Mouse (Mus musculus) kidney, adult 18-20 months (tissue): ENCODE results near the gene Camta1.

Experiments used
- DNase-seq: peaks from one replicate; pipeline ENCODE4 v3.0.0; 2021

Gene Camta1

DNA sequence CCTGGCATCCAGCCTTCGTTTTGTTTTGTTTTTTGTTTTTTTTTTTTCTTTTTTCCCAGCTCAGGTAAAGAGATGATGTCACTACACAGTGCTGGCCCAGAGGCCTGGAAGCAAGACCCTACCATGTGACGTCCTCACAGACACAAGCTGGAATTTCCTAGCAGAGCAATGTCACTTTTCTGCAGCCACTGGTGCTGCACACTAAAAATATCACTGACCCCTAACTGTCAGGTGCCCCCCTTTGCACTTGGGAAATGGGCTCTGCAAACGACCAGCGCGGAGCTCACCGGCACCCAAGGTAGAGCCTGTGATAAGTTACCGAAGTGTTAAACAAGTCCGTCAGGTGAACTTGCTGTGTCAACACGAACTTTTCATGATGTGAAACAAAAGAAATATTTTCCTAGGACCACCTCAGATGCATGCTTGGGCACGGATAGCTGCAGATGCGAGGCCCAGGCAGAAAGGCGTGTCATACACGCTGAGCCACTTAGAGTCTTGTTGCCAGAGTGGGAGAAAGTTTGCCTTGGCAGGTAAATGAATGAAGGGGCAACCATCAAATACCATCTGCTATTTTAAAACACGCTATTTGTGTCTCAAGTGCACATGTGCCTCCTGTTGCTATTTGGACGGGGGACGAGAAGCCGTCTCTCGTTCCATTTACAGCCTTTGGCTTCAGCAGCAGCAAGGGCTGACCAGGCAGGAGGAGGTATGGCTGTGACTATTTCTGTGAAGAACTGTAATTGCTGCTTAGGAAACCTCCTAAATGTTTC is 765.2 kb downstream of the Camta1 start:
- no peak for DNase-seq

- peak; percentile 26 for DNase-seq
Observed at GRCm38 (mm10) chr4:151095207-151095606, 766.5 kb downstream of the Camta1 start.

DNA sequence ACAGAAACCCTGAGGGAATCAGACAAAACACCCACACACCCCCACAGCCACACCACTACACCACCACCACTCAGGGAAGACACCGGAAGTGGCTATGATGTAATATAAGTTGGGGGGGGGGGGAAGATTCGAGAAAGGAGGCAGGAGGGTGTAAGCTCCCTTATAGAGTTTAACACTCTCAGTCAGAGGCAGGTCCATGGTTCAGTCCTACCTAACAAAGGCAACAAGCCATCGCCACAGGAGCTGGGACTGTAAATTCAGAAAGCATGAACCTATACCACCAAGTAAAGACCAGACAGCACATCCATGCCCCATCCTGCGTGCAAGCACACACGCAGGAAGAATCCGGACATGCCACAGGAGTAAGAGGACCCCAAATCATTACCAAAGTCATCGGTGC is 772.4 kb downstream of the Camta1 start, which contains the start of gene Gm13090:
TSS of gene Gm13090 (plus strand) at position 301 of the 400 bp plus-strand sequence.
- DNase-seq: no peak

GRCm38 (mm10) chr4:151088819-151089218 is 772.9 kb downstream of the Camta1 start:
- no peak for DNase-seq

DNA sequence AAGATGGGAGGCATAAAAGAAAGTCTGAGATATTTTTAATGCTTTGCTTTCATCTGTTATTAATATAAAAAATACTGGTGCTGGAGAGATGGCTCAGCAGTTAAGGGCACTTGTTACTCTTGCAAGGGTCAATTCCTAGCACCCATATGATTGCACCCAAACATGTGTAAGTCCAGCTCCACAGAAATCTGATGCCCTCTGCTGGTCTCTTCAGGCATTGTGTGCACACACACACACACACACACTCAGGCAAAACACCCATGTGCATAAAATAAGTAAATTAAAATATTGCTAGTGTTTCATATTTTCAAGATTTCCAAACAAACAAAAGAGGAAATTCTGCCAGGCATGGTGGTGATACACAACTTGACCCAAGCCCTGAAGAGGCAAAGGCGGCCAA is 774.3 kb downstream of the Camta1 start:
- DNase-seq: no peak

DNA sequence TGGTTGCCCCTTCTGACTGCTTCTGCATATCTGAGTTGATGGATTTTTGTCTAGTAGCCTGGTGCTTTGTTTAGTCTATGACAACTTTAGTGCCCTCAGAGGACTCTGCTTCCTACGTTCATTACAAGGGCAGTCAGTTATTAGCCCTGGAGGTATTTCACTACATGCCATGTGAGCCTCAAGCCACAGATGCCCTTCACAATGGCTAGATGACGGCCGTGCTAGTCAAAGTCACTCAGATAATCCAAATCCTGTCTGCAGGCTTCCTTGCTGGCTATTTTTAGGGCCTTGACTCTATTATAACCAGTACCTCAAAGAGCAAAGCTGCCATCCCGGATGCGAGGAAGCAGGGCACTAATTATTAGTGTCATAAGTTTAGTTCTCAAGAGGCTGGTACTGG is 778.6 kb downstream of the Camta1 start:
- no peak for DNase-seq

GRCm38 (mm10) chr4:151081977-151082376 is 779.7 kb downstream of the Camta1 start:
- no peak for DNase-seq

- no peak for DNase-seq
Observed at GRCm38 (mm10) chr4:151081355-151081754, 780.3 kb downstream of the Camta1 start.

GRCm38 (mm10) chr4:151074817-151075216 is 786.9 kb downstream of the Camta1 start:
- DNase-seq: no peak

DNA sequence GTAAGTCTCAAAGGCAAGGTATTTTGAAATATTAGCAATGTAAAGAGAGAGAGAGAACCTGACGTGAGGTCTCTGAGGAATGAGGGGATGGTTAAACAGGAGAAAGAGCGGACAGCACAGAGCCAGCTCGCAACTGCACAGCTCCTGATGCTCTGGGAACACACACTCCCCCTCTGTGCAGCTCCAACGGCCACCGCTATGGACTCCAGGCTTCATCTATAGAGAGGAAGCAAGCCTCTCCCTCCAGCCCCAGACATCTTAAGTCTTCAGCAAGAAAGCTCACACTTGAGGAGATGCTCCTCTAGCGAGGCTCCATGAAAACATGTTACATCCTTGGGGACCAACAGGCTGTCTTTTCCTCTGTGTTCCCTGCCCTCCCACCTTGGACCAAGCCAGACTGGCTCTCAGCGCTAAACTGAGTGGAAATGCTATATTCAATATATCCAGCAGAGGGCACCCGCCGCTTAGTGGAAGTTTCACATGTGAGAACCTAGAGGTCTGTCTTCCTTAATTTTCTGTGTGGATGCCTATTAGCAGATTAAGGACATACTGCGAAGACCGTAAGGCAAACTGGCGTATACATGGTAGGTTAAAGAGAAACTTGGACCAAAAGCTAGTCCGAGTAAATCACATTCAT is 788.5 kb downstream of the Camta1 start:
- DNase-seq: peak; percentile 70

GRCm38 (mm10) chr4:151070962-151071361 is 790.7 kb downstream of the Camta1 start:
- no peak for DNase-seq

DNA sequence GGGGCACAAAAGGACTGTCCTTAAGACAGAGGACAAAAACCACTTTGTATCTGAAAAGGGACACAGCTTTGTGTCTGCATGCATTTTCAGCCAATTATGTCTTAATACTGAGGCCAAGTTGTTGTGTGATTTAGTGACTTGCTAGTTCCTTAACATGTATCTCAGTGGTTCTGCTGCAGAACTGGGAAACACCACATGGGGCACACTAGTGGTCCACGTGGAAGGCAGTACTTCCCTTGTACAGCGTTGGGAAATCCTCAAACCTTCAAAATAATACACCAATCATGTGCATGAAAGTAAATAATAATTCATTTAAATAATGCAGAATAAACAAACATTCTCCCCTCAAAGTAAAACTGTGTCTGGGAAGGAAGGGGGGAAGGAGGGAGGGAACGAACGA is 792.9 kb downstream of the Camta1 start:
- no peak for DNase-seq

DNA sequence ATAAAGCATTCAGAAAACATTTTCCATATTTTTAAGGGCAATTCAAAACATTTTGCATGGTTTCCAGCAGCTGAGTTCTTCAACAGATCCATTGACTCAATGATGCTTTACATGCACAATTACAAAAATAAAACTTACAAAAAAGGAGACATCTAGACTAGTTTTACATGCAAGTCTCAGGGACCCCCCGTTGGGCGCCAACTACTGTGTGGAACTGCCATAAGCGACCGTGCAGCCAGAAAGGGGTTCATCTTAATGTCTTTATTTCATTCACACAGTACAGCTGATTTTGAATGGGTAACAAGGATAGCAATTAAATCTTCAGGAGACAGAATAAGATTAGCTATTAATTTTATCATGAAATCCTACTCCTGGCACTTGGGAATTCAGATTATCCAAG is 802.1 kb downstream of the Camta1 start:
- DNase-seq: no peak

- DNase-seq: no peak
Observed at GRCm38 (mm10) chr4:151058634-151059033, 803.0 kb downstream of the Camta1 start.

GRCm38 (mm10) chr4:151057347-151058321 is 804.0 kb downstream of the Camta1 start, which contains the start of gene Vamp3:
Gene Vamp3 (minus strand): TSS chr4:151057963.
- peak; percentile 99 for DNase-seq

DNA sequence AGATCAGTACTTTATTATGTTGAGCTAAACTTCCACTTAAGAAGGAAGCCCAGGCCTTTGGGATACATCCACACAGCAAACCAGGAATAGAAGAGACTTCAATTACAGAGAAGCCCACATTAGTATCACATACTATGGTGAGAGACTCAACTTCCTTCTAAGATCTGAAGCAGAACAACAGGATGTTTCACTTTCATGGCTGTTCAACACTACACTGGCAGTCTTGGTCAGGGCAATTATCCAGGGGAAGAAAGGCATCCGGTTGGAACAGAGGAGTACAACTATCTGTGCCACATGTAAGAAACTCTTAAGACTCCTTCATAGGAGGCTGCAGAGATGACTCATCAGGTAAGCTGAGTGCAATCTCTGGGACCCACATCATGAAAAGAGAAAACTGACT is 810.5 kb downstream of the Camta1 start:
- no peak for DNase-seq

DNA sequence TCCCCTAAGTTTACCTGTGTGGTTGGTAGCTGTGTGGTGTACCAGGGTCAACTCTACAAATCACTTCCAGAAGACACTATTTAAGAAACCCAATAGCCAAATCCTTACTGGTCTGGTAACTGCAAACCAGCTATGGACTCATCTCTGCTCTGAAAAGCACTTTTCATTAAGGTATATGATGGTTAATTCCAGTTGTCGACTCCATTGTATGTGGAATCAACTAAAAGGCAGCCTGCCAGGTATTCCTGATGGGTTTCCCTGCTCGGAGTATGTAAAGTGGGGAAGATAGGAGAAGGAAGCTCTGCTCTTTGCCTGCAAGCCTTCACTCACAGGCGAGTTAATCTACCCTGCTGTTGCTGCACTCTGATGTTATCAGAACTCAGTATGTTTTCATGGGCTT is 815.2 kb downstream of the Camta1 start:
- no peak for DNase-seq

DNA sequence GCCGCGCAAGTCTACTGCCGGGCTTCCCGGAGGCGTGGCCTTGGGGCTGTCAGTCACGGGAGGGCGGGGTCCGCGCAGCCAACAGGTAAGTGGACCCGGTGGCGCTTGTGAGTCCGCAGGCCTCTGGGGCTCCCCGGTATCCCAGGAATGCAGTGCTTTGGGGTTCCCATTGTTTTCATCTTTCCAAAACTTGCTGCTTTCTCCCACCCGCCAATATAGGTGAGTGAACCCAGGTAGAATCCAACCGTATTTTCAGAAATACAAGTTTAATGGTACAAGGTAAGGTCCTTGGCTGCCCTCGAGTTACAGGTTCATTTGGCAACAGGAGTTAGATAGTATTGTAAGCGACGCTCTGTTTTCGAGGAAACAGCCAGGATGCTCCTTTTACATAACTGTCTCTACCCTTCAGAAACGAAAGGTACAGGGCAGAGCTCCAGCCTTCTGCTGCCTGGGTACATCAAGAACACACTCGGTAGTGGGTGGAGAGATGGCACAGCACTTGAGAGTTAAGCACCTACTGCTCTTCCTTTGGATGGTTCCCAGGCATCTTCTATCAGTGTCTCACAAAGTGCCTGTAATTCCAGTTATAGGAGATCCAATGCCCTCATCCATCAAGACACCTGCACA is 816.6 kb downstream of the Camta1 start:
- no peak for DNase-seq

- DNase-seq: peak; percentile 99
Observed at GRCm38 (mm10) chr4:151044037-151044943, 817.4 kb downstream of the Camta1 start, which contains the start of gene Per3. Gene Per3 (minus strand): TSS chr4:151044665.

- DNase-seq: peak; percentile 24
Observed at GRCm38 (mm10) chr4:151043281-151043680, 818.4 kb downstream of the Camta1 start.

DNA sequence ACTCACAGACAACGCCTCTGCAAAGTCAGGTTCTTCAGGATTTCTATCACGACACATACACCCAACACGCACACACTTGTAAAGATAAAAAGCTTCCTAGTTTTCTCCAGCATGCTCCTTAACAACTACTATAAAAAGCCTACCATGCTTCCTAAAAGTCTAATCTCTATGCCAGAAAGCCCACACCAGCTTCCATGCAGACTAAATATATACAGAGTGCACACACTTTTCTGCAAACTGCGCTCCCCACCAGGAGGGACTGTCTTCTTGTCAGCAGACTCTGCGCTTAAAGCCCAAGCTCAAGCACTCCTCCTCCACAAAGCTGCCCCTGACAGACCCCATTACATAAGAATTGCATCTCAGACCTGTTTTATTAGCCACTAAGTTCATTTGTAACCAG is 820.2 kb downstream of the Camta1 start:
- no peak for DNase-seq

GRCm38 (mm10) chr4:151037800-151038199 is 823.9 kb downstream of the Camta1 start:
- no peak for DNase-seq
